Mouse (Mus musculus) induced T-regulatory cell, adult 2 months (primary cell): ENCODE measurements around the gene Myo15b.

Experiments
- DNase-seq: peaks from one replicate; pipeline ENCODE4 v3.0.0-alpha.2; 2012; ENCODE audit warnings: low read depth

The Myo15b gene

GRCm38 (mm10) chr11:115858354-115858753, at the start of gene Myo15b:
Gene Myo15b (plus strand): TSS chr11:115858406.
- DNase-seq, result no peak

GRCm38 (mm10) chr11:115808696-115809310, 49.4 kb upstream of the Myo15b start:
- DNase-seq, result no peak

- no peak for DNase-seq
Measured at GRCm38 (mm10) chr11:115809311-115809781, 48.9 kb upstream of the Myo15b start.

GRCm38 (mm10) chr11:115810377-115810776, 47.8 kb upstream of the Myo15b start:
- no peak for DNase-seq

GRCm38 (mm10) chr11:115811381-115812093, 46.7 kb upstream of the Myo15b start:
- DNase-seq, result no peak

GRCm38 (mm10) chr11:115812095-115812494, 46.1 kb upstream of the Myo15b start:
- DNase-seq, result no peak

- peak; percentile 45 for DNase-seq
Measured at GRCm38 (mm10) chr11:115812533-115813420, 45.4 kb upstream of the Myo15b start.

- peak; percentile 98 for DNase-seq
Measured at GRCm38 (mm10) chr11:115813507-115814296, 44.5 kb upstream of the Myo15b start, which contains the start of gene Caskin2. Gene Caskin2 (minus strand): TSS chr11:115813639.

- peak; percentile 90 for DNase-seq
Measured at GRCm38 (mm10) chr11:115814605-115815450, 43.4 kb upstream of the Myo15b start, which contains the start of gene Tsen54. Gene Tsen54 (plus strand): TSS chr11:115814724.

- peak; percentile 25 for DNase-seq
Measured at GRCm38 (mm10) chr11:115817331-115817730, 40.9 kb upstream of the Myo15b start.

- no peak for DNase-seq
Measured at GRCm38 (mm10) chr11:115819915-115820623, 38.1 kb upstream of the Myo15b start.

- DNase-seq, result no peak
Measured at GRCm38 (mm10) chr11:115821001-115821400, 37.2 kb upstream of the Myo15b start.

- DNase-seq, result peak; percentile 94
Measured at GRCm38 (mm10) chr11:115823774-115824740, 34.1 kb upstream of the Myo15b start, which contains the start of gene Llgl2. Gene Llgl2 (plus strand): TSS chr11:115824049.

GRCm38 (mm10) chr11:115824813-115825212, 33.4 kb upstream of the Myo15b start:
- DNase-seq, result peak; percentile 42

- DNase-seq, result no peak
Measured at GRCm38 (mm10) chr11:115826487-115826886, 31.7 kb upstream of the Myo15b start.

- no peak for DNase-seq
Measured at GRCm38 (mm10) chr11:115827624-115828023, 30.6 kb upstream of the Myo15b start.

GRCm38 (mm10) chr11:115829036-115829435, 29.2 kb upstream of the Myo15b start:
- DNase-seq, result no peak

GRCm38 (mm10) chr11:115830550-115831325, 27.5 kb upstream of the Myo15b start:
- DNase-seq, result no peak
